Mouse (Mus musculus) heart, adult 11 months (tissue): ENCODE measurements around the gene Dnajc25.

Source experiments
- DNase-seq: peaks from one replicate; pipeline ENCODE4 v3.0.0; 2022

Gene Dnajc25

GRCm38 (mm10) chr4:59006211-59006610, 11.3 kb downstream of the Dnajc25 start:
- no peak for DNase-seq

- no peak for DNase-seq
Observed at GRCm38 (mm10) chr4:59007016-59007415, 12.2 kb downstream of the Dnajc25 start.

- no peak for DNase-seq
Observed at GRCm38 (mm10) chr4:59007974-59008373, 13.1 kb downstream of the Dnajc25 start.

GRCm38 (mm10) chr4:59009186-59009585, 14.3 kb downstream of the Dnajc25 start:
- no peak for DNase-seq

- no peak for DNase-seq
Observed at GRCm38 (mm10) chr4:59009696-59010095, 14.8 kb downstream of the Dnajc25 start.

GRCm38 (mm10) chr4:59011446-59011845, 16.6 kb downstream of the Dnajc25 start:
- no peak for DNase-seq

GRCm38 (mm10) chr4:59015181-59015580, 20.3 kb downstream of the Dnajc25 start:
- no peak for DNase-seq

GRCm38 (mm10) chr4:59016922-59017321, 22.1 kb downstream of the Dnajc25 start:
- no peak for DNase-seq

GRCm38 (mm10) chr4:59034325-59034917, 39.6 kb downstream of the Dnajc25 start:
- peak; percentile 89 for DNase-seq

- DNase-seq: peak; percentile 97
Observed at GRCm38 (mm10) chr4:59034918-59035785, 40.3 kb downstream of the Dnajc25 start, which contains the start of gene Gng10. Gene Gng10 (plus strand): TSS chr4:59035088.

GRCm38 (mm10) chr4:59035786-59036350, 41.0 kb downstream of the Dnajc25 start:
- DNase-seq: peak; percentile 92

- peak; percentile 95 for DNase-seq
Observed at GRCm38 (mm10) chr4:59036490-59037127, 41.7 kb downstream of the Dnajc25 start.

GRCm38 (mm10) chr4:59037525-59037924, 42.7 kb downstream of the Dnajc25 start:
- DNase-seq: peak; percentile 84

GRCm38 (mm10) chr4:59040397-59041287, 45.8 kb downstream of the Dnajc25 start:
- peak; percentile 80 for DNase-seq

- peak; percentile 87 for DNase-seq
Observed at GRCm38 (mm10) chr4:59043074-59043473, 48.2 kb downstream of the Dnajc25 start.

- DNase-seq: peak; percentile 63
Observed at GRCm38 (mm10) chr4:59043891-59044290, 49.0 kb downstream of the Dnajc25 start.

GRCm38 (mm10) chr4:59047222-59047621, 52.4 kb downstream of the Dnajc25 start:
- DNase-seq: no peak

- DNase-seq: peak; percentile 71
Observed at GRCm38 (mm10) chr4:59051081-59051480, 56.2 kb downstream of the Dnajc25 start.

- peak; percentile 57 for DNase-seq
Observed at GRCm38 (mm10) chr4:59057929-59058328, 63.1 kb downstream of the Dnajc25 start.

GRCm38 (mm10) chr4:59062526-59062925, 67.7 kb downstream of the Dnajc25 start:
- DNase-seq: peak; percentile 51

- DNase-seq: no peak
Observed at GRCm38 (mm10) chr4:59069276-59069675, 74.4 kb downstream of the Dnajc25 start.
